Mouse (Mus musculus): Measurements from ENCODE around the gene Clhc1.

- TF ChIP-seq EP300 (optimal IDR thresholded peaks at IDR 0.05): no peak
- no peak for TF ChIP-seq CTCF (IDR thresholded peaks at IDR 0.05; ENCODE audit: low read depth)
These were observed 51.2 kb downstream of the Clhc1 start for GRCm38 (mm10) chr11:29599000-29599399.

Measured in stomach, postnatal 0 days (tissue).